In the genomic region with DNA sequence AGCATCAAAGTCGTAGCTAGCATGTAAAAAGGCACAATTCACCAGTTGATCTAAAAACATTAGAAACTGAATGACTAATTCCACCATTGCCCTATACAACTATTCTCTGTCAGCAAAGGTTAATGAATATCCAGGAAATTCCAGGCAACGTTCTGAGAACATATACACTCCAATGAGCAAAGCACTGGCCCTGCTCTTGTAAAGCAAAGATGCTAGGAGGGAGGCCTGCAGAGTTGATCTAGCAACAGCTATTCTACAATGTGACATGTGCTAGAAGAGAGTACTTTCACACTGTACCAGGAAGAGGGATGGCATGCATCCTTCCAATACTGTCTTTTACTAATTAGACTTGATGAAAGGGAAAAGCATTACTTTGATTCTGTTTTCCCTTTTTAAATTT, we compare ENCODE assay signal across 18 mouse cellular contexts.
"Had no signal": no experiment of that assay in that cellular context is flagged by ENCODE, and none has a peak within 500 bp of the region (broad histone marks: within the 10 kb centered on the region; RNA-seq: fewer than 3 reads in every experiment).

No protein-coding gene starts in this region.

- DNase-seq: lung, adult 18-20 months; lung, embryonic 14.5 days; lung, postnatal 10 days; lung, postnatal 4 days; retina, postnatal 1 day; right cerebral cortex, adult 18-20 months; right cerebral cortex, postnatal 25 days; right cerebral cortex, postnatal 4 days; spleen, adult 18-20 months; thymus, adult 18-20 months; thymus, postnatal 14 days; thymus, postnatal 36 days had no signal

- H3K4me2 ChIP-seq: lung, embryonic 14.5 days; midbrain, embryonic 13.5 days; neural tube, embryonic 13.5 days; neural tube, embryonic 15.5 days had no signal

- H3K9me3 ChIP-seq: midbrain, embryonic 10.5 days; midbrain, embryonic 13.5 days; neural tube, embryonic 13.5 days; neural tube, embryonic 15.5 days had no signal

- ATAC-seq: midbrain, embryonic 16.5 days had no signal

- H3K36me3 ChIP-seq: midbrain, embryonic 10.5 days; midbrain, embryonic 13.5 days; neural tube, embryonic 13.5 days; neural tube, embryonic 15.5 days had no signal

- H3K4me1 ChIP-seq: neural tube, embryonic 15.5 days had no signal

- H3K4me3 ChIP-seq: midbrain, embryonic 10.5 days; midbrain, embryonic 13.5 days; myocyte; neural tube, embryonic 13.5 days; neural tube, embryonic 15.5 days had no signal

- H3K27me3 ChIP-seq: midbrain, embryonic 13.5 days; neural tube, embryonic 13.5 days; neural tube, embryonic 15.5 days had no signal

- H3K27ac ChIP-seq: midbrain, embryonic 10.5 days; midbrain, embryonic 13.5 days; neural tube, embryonic 13.5 days; neural tube, embryonic 15.5 days had no signal

- H3K9ac ChIP-seq: lung, embryonic 14.5 days; midbrain, embryonic 13.5 days; neural tube, embryonic 13.5 days; neural tube, embryonic 15.5 days had no signal
